Comparison of ENCODE assay signal across 8 mouse cellular contexts in genomic region chr13:58401135-58402002, GRCm38 (mm10). TPM values are rescaled to one million over a fixed set of nuclear protein-coding genes. Genes with fewer than 3 reads are reported as not detected.
DNase-seq lines count a peak whose midpoint lies in the region; ATAC-seq lines count a peak whose summit lies in the region.

No protein-coding gene starts in this region.

- DNase-seq in Muller cell, postnatal 12 days (ENCODE audit: inconsistent ontology term) = peak; percentile 85
- peak; percentile 51 for DNase-seq in cerebellum, adult 9-10 months
- DNase-seq in frontal cortex, adult 2 months (ENCODE audit: extremely low spot score in 1 of 2, low spot score in 1 of 2) = peak; percentile 23 to 73
- DNase-seq in left cerebral cortex, adult 11 months (ENCODE audit: low spot score) = peak; percentile 51
- peak; percentile 69 for DNase-seq in lung, postnatal 25 days (ENCODE audit: low spot score)
- DNase-seq in ovary, postnatal 36 days (ENCODE audit: low spot score) = peak; percentile 74
- peak; percentile 85 for DNase-seq in thymus, postnatal 14 days

- peak; percentile 53 for ATAC-seq in hindbrain, embryonic 13.5 days (ENCODE audit: low FRiP score)

- H3K4me3 ChIP-seq in hindbrain, embryonic 13.5 days = peak overlapping the region; percentile 98

- H3K36me3 ChIP-seq in hindbrain, embryonic 13.5 days = peaks cover 17% of the 10 kb centered on the region

- WGBS in hindbrain, embryonic 13.5 days = under 1% methylated on average over 83 of the region's 100 CpGs

- peaks cover 9% of the 10 kb centered on the region for H3K4me1 ChIP-seq in hindbrain, embryonic 13.5 days (replicated peaks)

- peak overlapping the region; percentile 99 for H3K9ac ChIP-seq in hindbrain, embryonic 13.5 days

- H3K27ac ChIP-seq in hindbrain, embryonic 13.5 days = peak overlapping the region; percentile 100

- peak overlapping the region; percentile 89 for H3K4me2 ChIP-seq in hindbrain, embryonic 13.5 days

- no peaks in the 10 kb centered on the region for H3K27me3 ChIP-seq in hindbrain, embryonic 13.5 days

- H3K9me3 ChIP-seq in hindbrain, embryonic 13.5 days = no peaks in the 10 kb centered on the region

RNA-seq across cellular contexts. Expression of gene Rmi1, which starts 0.7 kb away (rescaled TPM):
- 12.8 and 13.0 TPM in 2 replicates for polyA plus RNA-seq in frontal cortex, adult 2 months (2012; rRNA removed)
- 24.4 and 24.7 TPM in 2 replicates for polyA plus RNA-seq in hindbrain, embryonic 13.5 days (2015; fragmentation: Nextera tagmentation; extraction: Ambion mirVana)

RNA-seq across cellular contexts. Expression of gene Hnrnpk, which starts 1.8 kb away (rescaled TPM):
- 394 and 489 TPM in 2 replicates for polyA plus RNA-seq in frontal cortex, adult 2 months (2012; rRNA removed)
- 1,649 and 1,694 TPM in 2 replicates for polyA plus RNA-seq in hindbrain, embryonic 13.5 days (2015; fragmentation: Nextera tagmentation; extraction: Ambion mirVana)

RNA-seq across cellular contexts. Expression of gene 2210016F16Rik, which starts 16.3 kb away (rescaled TPM):
- polyA plus RNA-seq in frontal cortex, adult 2 months (2012; rRNA removed) = 8.2 and 8.5 TPM in 2 replicates
- polyA plus RNA-seq in hindbrain, embryonic 13.5 days (2015; fragmentation: Nextera tagmentation; extraction: Ambion mirVana) = 26.2 and 27.6 TPM in 2 replicates

RNA-seq across cellular contexts. Expression of gene Kif27, which starts 42.4 kb away (rescaled TPM):
- polyA plus RNA-seq in frontal cortex, adult 2 months (2012; rRNA removed) = 1.5 and 1.7 TPM in 2 replicates
- 1.4 and 2.5 TPM in 2 replicates for polyA plus RNA-seq in hindbrain, embryonic 13.5 days (2015; fragmentation: Nextera tagmentation; extraction: Ambion mirVana)

Comparison
In these comparisons a context has a peak if more than half of its experiments do, and no peak if none do; other contexts are left out.
1. Peak in every context shown above with its lines: DNase-seq, ATAC-seq, H3K4me3 ChIP-seq and H3K27ac ChIP-seq.